Mouse (Mus musculus) MEL-GATA-1-ER (cell line): ENCODE data around the gene Majin.

ENCODE experiments used
- DNase-seq: peaks from one replicate; pipeline ENCODE4 v3.0.0-alpha.2; 2012; ENCODE audit warnings: low read depth; ENCODE audit errors: extremely low read depth

Gene Majin

DNA sequence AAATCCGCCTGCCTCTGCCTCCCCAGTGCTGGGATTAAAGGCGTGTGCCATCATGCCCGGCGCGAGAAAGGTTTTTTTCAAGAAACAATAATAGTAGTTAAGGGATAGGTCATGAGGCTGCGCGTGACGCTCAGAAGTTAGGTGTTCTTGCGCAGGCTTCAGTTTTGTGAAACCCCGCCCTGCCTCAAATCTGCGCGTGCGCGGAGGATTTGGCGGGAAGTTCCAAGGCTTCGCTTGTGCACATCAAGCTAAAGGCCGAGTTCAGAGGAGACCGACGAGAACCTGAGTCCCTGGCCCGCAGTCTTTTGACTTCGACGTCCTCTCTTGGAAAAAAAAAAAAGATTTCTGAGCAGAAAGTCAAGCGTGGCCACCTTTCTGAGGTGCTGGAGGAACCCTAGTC, at the start of gene Majin:
TSS of gene Majin (plus strand) at position 258 of the 400 bp plus-strand sequence.
- no peak for DNase-seq

DNA sequence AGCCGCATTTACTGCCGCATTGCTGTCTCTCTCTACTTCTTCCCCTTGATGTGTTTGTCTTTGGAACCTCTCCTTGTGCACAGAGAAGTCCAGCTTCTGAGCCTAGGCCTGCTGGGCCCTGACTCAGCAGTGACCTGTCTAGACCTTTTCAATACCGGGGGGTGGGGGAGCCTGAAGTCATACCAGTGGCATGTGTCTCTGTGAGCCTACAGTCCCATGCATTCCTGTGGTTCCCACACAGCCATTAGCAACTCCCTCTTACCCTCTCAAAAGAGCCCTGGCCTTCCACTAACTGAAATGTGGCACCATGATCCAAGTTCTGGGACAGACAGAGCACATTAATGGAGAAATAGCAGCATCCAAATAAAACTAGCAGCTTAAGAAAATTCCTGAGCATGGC, 47.8 kb upstream of the Majin start:
- no peak for DNase-seq

DNA sequence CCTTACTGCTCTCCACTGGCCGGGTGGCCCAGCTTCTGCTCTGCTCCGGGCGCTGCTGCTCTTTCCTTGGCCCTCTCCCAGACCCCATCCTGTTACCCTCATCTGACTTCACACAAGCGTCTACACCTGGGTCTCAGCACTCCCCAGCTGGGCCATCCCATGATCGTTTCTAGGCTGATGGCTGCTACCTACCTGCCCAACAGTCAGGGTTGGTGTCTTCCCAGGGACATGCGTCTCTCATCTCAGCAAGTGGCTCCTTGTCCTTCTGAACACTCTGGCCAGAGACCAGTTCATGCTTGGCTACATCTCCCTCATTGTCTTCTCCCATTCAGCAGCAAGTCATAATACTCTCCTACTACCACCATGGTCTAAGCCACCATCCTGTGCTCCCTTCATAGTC, 44.5 kb upstream of the Majin start:
- no peak for DNase-seq

DNA sequence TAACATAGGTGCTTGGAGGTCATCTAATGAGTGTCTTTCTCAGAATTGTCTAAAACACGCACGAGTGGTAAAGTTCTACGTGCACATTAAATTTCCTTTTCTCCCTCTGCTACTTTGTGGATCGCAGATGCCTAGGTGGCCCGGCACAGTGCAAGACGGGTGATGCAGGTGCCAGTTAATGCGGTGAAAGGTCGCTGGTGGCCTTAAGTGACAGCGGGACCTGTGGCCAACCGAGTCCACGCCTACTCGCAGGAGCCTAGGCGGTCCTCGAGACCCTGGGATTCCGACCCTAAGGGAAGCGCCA, 43.9 kb upstream of the Majin start:
- DNase-seq = no peak

- DNase-seq = peak; percentile 89
Measured at GRCm38 (mm10) chr19:6140678-6141393, 43.4 kb upstream of the Majin start, which contains the start of gene Batf2. TSS of gene Batf2 (plus strand) at chr19:6140983.

DNA sequence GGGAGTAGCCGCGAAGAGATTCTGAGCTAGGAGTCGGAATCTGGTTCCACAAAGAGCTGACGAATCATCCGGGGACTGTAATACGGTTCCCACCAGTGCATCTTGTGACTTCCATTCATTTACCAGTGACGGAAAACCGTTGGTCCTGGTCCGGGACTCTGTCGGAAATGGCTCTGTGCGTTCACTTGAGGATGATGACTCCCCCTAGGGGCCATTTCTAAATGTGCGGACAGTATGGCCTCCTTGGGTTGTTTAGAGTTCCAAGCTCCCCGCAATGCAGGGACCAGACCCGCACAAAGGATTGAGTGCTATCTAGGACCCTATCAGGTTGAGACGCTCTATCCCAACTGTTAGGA, 42.8 kb upstream of the Majin start, which contains the start of gene Arl2:
TSS of gene Arl2 (minus strand) at position 155 of the 356 bp plus-strand sequence.
- DNase-seq = peak; percentile 87

- no peak for DNase-seq
Measured at GRCm38 (mm10) chr19:6144842-6145241, 39.3 kb upstream of the Majin start.

DNA sequence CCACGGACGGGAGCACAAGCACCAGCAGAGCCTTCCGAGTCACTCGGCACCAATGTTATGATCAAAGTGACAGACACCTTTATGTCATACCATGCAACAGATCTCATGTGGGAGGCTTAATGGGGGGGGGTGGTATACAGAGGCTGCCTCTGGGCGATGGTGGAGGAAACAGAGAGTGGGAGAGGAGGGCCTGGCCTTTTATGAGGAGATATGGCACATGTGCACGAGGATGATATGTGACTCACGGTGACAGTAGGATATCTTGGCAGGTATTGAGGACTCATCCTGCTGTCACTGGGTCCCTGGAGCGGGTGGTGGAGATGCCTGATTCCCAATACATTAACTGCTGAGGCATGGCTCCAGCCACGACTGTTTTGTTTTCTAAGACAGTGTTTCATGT, 29.0 kb upstream of the Majin start:
- no peak for DNase-seq

DNA sequence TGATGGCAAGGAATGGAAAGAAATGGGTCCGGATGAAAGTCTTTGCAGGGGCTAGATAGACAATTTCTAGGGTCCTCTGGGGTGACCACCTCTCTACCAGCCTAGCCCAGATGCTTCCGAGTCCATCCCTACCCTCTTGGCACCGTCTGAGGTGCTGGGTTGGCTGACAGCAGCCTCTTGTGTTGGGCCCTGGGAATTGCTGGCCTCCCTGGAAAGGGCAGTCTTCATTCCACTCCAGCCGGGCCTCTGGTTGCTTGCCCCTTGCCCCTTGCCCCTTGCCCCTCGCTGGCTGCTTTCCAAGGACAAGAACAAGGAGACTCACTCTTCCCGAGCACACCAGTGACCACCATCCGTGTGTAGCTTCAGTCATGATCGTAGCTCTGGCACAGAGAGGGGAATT, 27.8 kb upstream of the Majin start:
- DNase-seq = no peak

- DNase-seq = no peak
Measured at GRCm38 (mm10) chr19:6157220-6157619, 27.0 kb upstream of the Majin start.

GRCm38 (mm10) chr19:6163872-6164547, 20.2 kb upstream of the Majin start:
- no peak for DNase-seq

DNA sequence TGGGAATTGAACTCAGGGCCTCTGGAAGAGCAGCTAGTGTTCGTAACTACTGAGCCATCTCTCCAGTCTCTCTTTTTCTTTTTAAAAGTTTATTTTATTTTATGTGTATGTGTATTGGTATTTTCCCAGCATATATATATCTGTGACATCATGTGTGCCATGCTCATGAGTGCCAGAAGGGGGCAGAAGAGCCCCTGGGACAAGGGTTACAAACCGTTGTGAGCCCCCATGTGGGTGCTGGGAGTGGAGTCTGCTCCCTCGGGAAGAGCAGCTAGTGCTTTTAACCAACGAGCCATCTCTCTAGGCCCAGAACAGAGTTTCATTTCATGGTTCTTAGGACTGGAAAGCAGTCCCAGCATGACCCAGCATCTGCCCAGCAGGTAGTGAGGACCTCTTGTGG, 17.4 kb upstream of the Majin start:
- DNase-seq = no peak

GRCm38 (mm10) chr19:6171215-6171614, 13.0 kb upstream of the Majin start:
- no peak for DNase-seq

GRCm38 (mm10) chr19:6174771-6175170, 9.4 kb upstream of the Majin start:
- DNase-seq = no peak

DNA sequence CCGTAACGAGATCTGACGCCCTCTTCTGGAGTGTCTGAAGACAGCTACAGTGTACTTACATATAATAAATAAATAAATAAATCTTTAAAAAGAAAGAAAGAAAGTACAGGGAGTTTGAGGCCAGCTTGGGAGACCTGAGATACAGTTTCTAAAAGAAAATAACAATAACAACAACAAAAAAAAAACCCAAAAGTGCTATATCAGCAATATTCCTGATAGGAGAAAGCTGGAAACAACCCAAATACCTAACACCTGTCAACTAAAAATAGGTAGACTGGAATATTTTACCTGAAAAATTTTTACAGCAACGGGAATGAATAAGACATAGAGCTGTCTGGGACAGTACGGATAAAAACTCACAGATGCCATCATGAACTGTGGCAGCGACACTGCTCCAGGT, 5.4 kb upstream of the Majin start:
- no peak for DNase-seq

GRCm38 (mm10) chr19:6181629-6182028, 2.6 kb upstream of the Majin start:
- no peak for DNase-seq

DNA sequence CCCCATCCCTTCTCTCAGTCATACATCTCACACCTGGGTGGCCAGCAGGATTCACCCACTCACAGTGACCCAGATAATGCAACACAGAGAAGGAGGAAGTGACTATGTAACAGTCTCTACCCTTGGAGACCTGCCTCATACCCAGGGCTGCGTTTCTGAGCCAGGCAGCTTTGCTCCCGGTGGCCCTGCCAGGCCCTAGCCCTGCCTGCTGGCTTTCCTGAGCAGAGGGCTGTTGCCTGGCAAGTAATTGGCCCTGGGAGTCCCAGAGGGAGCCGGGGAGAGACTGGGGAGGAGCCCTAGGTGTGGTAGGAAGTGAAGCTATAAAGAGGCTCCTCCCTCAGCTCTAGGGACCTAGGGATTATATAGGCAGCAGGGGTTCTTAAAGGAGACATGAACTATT, 1.7 kb upstream of the Majin start:
- DNase-seq = no peak

DNA sequence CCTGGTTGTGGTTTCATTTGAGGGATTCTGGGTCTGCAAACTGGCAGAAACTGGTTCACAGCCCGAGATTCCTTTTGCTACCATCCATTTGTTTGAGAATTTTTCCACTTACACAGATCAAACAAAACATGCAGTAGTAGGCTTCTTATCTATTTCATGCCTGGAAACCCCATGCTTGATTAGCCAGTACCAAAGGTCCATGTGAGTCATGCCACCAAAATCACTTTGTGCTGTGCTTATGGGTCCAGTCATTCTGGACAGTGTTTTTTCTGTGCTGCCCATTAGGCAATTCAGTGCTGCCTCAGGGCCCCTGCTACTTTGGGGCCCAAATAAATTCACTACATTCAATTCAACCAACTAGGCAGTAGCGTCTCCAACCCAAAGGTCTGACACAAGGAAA, 20.1 kb downstream of the Majin start:
- DNase-seq = no peak

DNA sequence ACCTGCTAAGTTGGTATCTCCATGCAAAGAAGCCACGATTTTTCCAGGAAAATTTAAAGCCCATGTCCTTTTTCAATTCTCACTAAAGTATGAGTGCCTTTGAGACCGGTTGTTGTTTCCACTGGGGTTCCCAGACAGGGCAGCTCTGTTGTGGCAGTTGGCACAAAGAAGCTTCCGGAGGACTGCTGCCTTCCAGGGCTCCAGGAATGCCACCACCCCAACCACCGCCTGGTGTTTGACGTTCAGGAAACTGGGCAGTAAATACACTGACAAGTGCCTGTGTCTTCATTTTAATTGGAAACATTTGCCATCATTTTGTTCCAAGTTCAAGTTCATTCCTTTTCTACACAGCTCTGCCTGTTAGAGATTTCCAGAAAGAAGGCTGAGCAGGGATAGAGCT, 22.5 kb downstream of the Majin start:
- no peak for DNase-seq

GRCm38 (mm10) chr19:6216046-6216705, 32.0 kb downstream of the Majin start:
- DNase-seq = no peak

GRCm38 (mm10) chr19:6218606-6219005, 34.4 kb downstream of the Majin start:
- DNase-seq = no peak

DNA sequence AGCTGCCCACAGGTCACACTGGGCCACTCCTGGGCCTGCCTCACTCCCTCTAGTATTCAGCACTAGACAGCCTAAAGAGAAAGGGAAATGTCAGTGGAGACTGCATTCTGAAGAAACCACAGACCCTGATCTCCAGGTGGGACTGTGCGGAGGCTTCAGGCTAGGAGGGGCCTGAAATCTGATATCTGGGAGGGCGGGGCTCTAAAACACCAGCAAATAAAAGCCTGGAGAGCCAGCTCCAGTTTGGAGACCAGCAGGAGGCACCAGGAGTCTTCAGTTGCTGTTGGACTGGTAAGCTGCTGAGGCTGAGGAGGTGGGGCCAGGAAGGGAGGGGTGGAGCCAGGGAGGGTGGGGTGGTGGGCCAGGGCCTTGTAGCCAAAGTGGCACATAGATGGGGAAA, 41.9 kb downstream of the Majin start, which contains the start of gene Gpha2:
TSS of gene Gpha2 (plus strand) at position 246 of the 400 bp plus-strand sequence.
- DNase-seq = no peak

DNA sequence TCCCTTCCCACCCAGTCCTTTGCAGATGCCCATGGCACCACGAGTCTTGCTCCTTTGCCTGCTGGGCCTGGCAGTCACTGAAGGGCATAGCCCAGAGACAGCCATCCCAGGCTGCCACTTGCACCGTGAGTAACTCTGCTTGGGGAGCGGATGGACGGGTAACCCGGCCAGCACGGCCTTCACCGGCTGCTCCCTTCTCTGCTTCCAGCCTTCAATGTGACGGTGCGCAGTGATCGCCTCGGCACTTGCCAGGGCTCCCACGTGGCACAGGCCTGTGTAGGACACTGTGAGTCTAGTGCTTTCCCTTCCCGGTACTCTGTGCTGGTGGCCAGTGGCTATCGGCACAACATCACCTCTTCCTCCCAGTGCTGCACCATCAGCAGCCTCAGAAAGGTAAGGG, 42.6 kb downstream of the Majin start:
- no peak for DNase-seq
